Mouse (Mus musculus): ENCODE results near the gene Nup107.
"Not testable (repeated sequence)": the region's sequence is repeated elsewhere in the genome, so short reads cannot be mapped to it uniquely, and the experiment has no call there.

Nup107 gene

GRCm38 (mm10) chr10:117751282-117751610 lies 41.3 kb downstream of the Nup107 start:
- DNase-seq (ENCODE audit: low spot score in 2 of 2): no peak

- no peak for DNase-seq (ENCODE audit: low spot score in 2 of 2)
These were observed 41.8 kb downstream of the Nup107 start for GRCm38 (mm10) chr10:117750529-117751281.

GRCm38 (mm10) chr10:117749787-117750343 lies 42.6 kb downstream of the Nup107 start:
- no peak for DNase-seq (ENCODE audit: low spot score in 2 of 2)

GRCm38 (mm10) chr10:117749050-117749686 lies 43.3 kb downstream of the Nup107 start:
- no peak for DNase-seq (ENCODE audit: low spot score in 2 of 2)

GRCm38 (mm10) chr10:117748276-117749049 lies 44.0 kb downstream of the Nup107 start:
- no peak for DNase-seq (ENCODE audit: low spot score in 2 of 2)

GRCm38 (mm10) chr10:117747711-117748110 lies 44.8 kb downstream of the Nup107 start:
- no peak for DNase-seq (ENCODE audit: low spot score in 2 of 2)

GRCm38 (mm10) chr10:117746297-117746883 lies 46.1 kb downstream of the Nup107 start, which contains the start of gene Slc35e3:
TSS of gene Slc35e3 (minus strand) at chr10:117746365.
- peak; percentile 86 to 91 for DNase-seq (ENCODE audit: low spot score in 2 of 2)

GRCm38 (mm10) chr10:117745570-117746296 lies 46.8 kb downstream of the Nup107 start:
- peak in 1 of 2 experiments; percentile 18 for DNase-seq (ENCODE audit: low spot score in 2 of 2)

GRCm38 (mm10) chr10:117743917-117744316 lies 48.6 kb downstream of the Nup107 start:
- no peak for DNase-seq (ENCODE audit: low spot score in 2 of 2)

GRCm38 (mm10) chr10:117743182-117743581 lies 49.3 kb downstream of the Nup107 start:
- DNase-seq (ENCODE audit: low spot score in 2 of 2): no peak

GRCm38 (mm10) chr10:117742618-117743017 lies 49.9 kb downstream of the Nup107 start:
- no peak for DNase-seq (ENCODE audit: low spot score in 2 of 2)

GRCm38 (mm10) chr10:117741698-117742475 lies 50.6 kb downstream of the Nup107 start:
- DNase-seq (ENCODE audit: low spot score in 2 of 2): no peak

- no peak for DNase-seq (ENCODE audit: low spot score in 2 of 2)
These were observed 51.6 kb downstream of the Nup107 start for GRCm38 (mm10) chr10:117740921-117741320.

GRCm38 (mm10) chr10:117740171-117740570 lies 52.3 kb downstream of the Nup107 start:
- DNase-seq (ENCODE audit: low spot score in 2 of 2): no peak

- no peak for DNase-seq (ENCODE audit: low spot score in 2 of 2)
These were observed 52.9 kb downstream of the Nup107 start for GRCm38 (mm10) chr10:117739648-117739948.

- DNase-seq (ENCODE audit: low spot score in 2 of 2): no peak
These were observed 53.4 kb downstream of the Nup107 start for GRCm38 (mm10) chr10:117738928-117739647.

- DNase-seq (ENCODE audit: low spot score in 2 of 2): no peak
These were observed 54.2 kb downstream of the Nup107 start for GRCm38 (mm10) chr10:117738140-117738921.

GRCm38 (mm10) chr10:117737498-117737897 lies 55.0 kb downstream of the Nup107 start:
- DNase-seq (ENCODE audit: low spot score in 2 of 2): not testable (repeated sequence)

GRCm38 (mm10) chr10:117737075-117737474 lies 55.4 kb downstream of the Nup107 start:
- DNase-seq (ENCODE audit: low spot score in 2 of 2): no peak
